Mouse (Mus musculus) heart, postnatal 0 days (tissue): ENCODE measurements around the gene Fcer2a. TPM values are rescaled to one million over a fixed set of nuclear protein-coding genes. Genes with fewer than 3 reads are reported as not detected.

Experiments used
- ATAC-seq: fragments of 200-750 bp; cut with Nextera tagmentation; 2 replicates; pipeline ENCODE4 v1.8.0; 2017; ENCODE audit warnings: low read depth, moderate number of reproducible peaks, moderate library complexity; ENCODE audit not compliant: insufficient read depth
- DNase-seq: peaks from one replicate; pipeline ENCODE4 v3.0.0-alpha.2; 2016; ENCODE audit warnings: low spot score
- H3K27ac ChIP-seq: fragments of 300-500 bp; sonication (generic); 2 replicates; pipeline ENCODE4 v1.5.1; 2014; ENCODE audit warnings: low read depth, mild to moderate bottlenecking
- H3K27me3 ChIP-seq: fragments of 300-500 bp; sonication (generic); 2 replicates; pipeline ENCODE4 v1.6.1; 2014; ENCODE audit warnings: low read length, mixed read lengths; ENCODE audit not compliant: control insufficient read depth, insufficient read depth
- H3K36me3 ChIP-seq: fragments of 300-500 bp; sonication (generic); replicated peaks from 2 replicates; pipeline ENCODE4 v1.6.1; 2014; ENCODE audit warnings: low read length, mixed read lengths; ENCODE audit not compliant: control insufficient read depth, insufficient read depth
- H3K4me1 ChIP-seq: fragments of 300-500 bp; sonication (generic); 2 replicates; pipeline ENCODE4 v1.6.1; 2014; ENCODE audit warnings: antibody characterized with exemption; ENCODE audit not compliant: control insufficient read depth, insufficient read depth
- H3K4me2 ChIP-seq: fragments of 300-500 bp; sonication (generic); 2 replicates; pipeline ENCODE4 v1.6.1; 2014; ENCODE audit warnings: low read depth, mild to moderate bottlenecking, low read length, moderate library complexity
- H3K4me3 ChIP-seq: fragments of 300-500 bp; sonication (generic); 2 replicates; pipeline ENCODE4 v1.5.1; 2014; ENCODE audit warnings: low read depth, low read length
- H3K9ac ChIP-seq: fragments of 300-500 bp; sonication (generic); replicated peaks from 2 replicates; pipeline ENCODE4 v1.6.1; 2014; ENCODE audit warnings: low read depth, low read length, mixed read lengths
- H3K9me3 ChIP-seq: fragments of 300-500 bp; sonication (generic); replicated peaks from 2 replicates; pipeline ENCODE4 v1.6.1; 2016; ENCODE audit warnings: low read length; ENCODE audit not compliant: control insufficient read depth
- CTCF ChIP-seq: IDR thresholded peaks from 2 replicates; pipeline ENCODE4 v1.5.1; 2016; ENCODE audit warnings: antibody characterized with exemption, control low read depth, low read depth
- EP300 ChIP-seq: IDR thresholded peaks from 2 replicates; pipeline ENCODE4 v1.6.1; 2016; ENCODE audit warnings: antibody characterized with exemption, low read depth
- WGBS: fragments of 180-500 bp; shearing (Covaris S2); extraction: QIAGEN DNeasy Blood & Tissue Kit; methylation state at CpG from one replicate; pipeline ENCODE4 v1.1.7; 2014; 5-methylcytosine and 5-hydroxymethylcytosine counted together
- polyA plus RNA-seq: library from polyadenylated mRNA; unstranded; fragments of >200 nt; fragmentation: Nextera tagmentation; extraction: Ambion mirVana; gene quantifications from 2 replicates; pipeline ENCODE4 v1.2.1, GENCODE M21; 2015
- total RNA-seq: library from RNA; depleted of rRNA; stranded (reverse); fragments of >200 nt; gene quantifications from 2 replicates; pipeline ENCODE4 v1.2.3, GENCODE M21; 2014; ENCODE audit warnings: low replicate concordance; rRNA removed

The Fcer2a gene
- total RNA-seq: not detected in 2 replicates
- polyA plus RNA-seq: 0.11 TPM in 1 of 2 replicates, not detected in the other

GRCm38 (mm10) chr8:3694121-3694520, at the start of gene Fcer2a:
Gene Fcer2a (minus strand): TSS chr8:3694175.
- H3K36me3 ChIP-seq: no peaks in the 10 kb centered on the region
- TF ChIP-seq EP300 (no peak), CTCF (no peak)
- DNase-seq: no peak
- 66% methylated on average over 3 of the region's 3 CpGs for WGBS
- H3K27me3 ChIP-seq: no peaks in the 10 kb centered on the region
- no peak within 1 kb of the TSS for H3K4me2 ChIP-seq
- H3K27ac ChIP-seq: no peak within 1 kb of the TSS
- no peak for ATAC-seq
- no peak within 1 kb of the TSS for H3K9ac ChIP-seq
- no peaks in the 10 kb centered on the region for H3K9me3 ChIP-seq
- no peaks in the 10 kb centered on the region for H3K4me1 ChIP-seq
- H3K4me3 ChIP-seq: no peak within 1 kb of the TSS

- Histone ChIP-seq H3K9me3 (no peaks in the 10 kb centered on the region), H3K36me3 (no peaks in the 10 kb centered on the region), H3K4me3 (no peak overlapping the region), H3K9ac (no peak overlapping the region), H3K4me2 (no peak overlapping the region), H3K27ac (no peak overlapping the region), H3K27me3 (no peaks in the 10 kb centered on the region), H3K4me1 (no peaks in the 10 kb centered on the region)
- DNase-seq: no peak
- 69% methylated on average over 2 of the region's 2 CpGs for WGBS
- TF ChIP-seq EP300: no peak
- no peak for TF ChIP-seq CTCF
- no peak for ATAC-seq
Measured at GRCm38 (mm10) chr8:3736947-3737346, 43.0 kb upstream of the Fcer2a start.

- 85% methylated on average over 2 of the region's 2 CpGs for WGBS
- no peak for TF ChIP-seq EP300
- ATAC-seq: no peak
- H3K27me3 ChIP-seq: no peaks in the 10 kb centered on the region
- H3K9ac ChIP-seq: no peak overlapping the region
- DNase-seq: no peak
- no peaks in the 10 kb centered on the region for H3K4me1 ChIP-seq
- H3K4me2 ChIP-seq: no peak overlapping the region
- H3K9me3 ChIP-seq: no peaks in the 10 kb centered on the region
- H3K36me3 ChIP-seq: no peaks in the 10 kb centered on the region
- no peak overlapping the region for H3K27ac ChIP-seq
- H3K4me3 ChIP-seq: no peak overlapping the region
Measured at GRCm38 (mm10) chr8:3735599-3735998, 41.6 kb upstream of the Fcer2a start.

- no peak for ATAC-seq
- Histone ChIP-seq H3K27ac (no peak overlapping the region), H3K4me1 (no peaks in the 10 kb centered on the region), H3K4me3 (no peak overlapping the region), H3K9ac (no peak overlapping the region), H3K36me3 (no peaks in the 10 kb centered on the region), H3K9me3 (no peaks in the 10 kb centered on the region), H3K4me2 (no peak overlapping the region), H3K27me3 (no peaks in the 10 kb centered on the region)
- DNase-seq: no peak
- WGBS: 45% methylated on average over 1 of the region's 1 CpGs
- TF ChIP-seq EP300 (no peak), CTCF (no peak)
Measured at GRCm38 (mm10) chr8:3734084-3734483, 40.1 kb upstream of the Fcer2a start.

GRCm38 (mm10) chr8:3721041-3721440, 27.1 kb upstream of the Fcer2a start:
- WGBS: 3% methylated on average over 1 of the region's 1 CpGs

GRCm38 (mm10) chr8:3720551-3720950, 26.6 kb upstream of the Fcer2a start, which contains the start of gene Clec4g:
Gene Clec4g (minus strand): TSS chr8:3720651.
- WGBS: 53% methylated on average over 5 of the region's 5 CpGs
- H3K36me3 ChIP-seq: no peaks in the 10 kb centered on the region
- no peak within 1 kb of the TSS for H3K4me3 ChIP-seq
- no peaks in the 10 kb centered on the region for H3K9me3 ChIP-seq
- ATAC-seq: no peak
- no peak within 1 kb of the TSS for H3K4me2 ChIP-seq
- no peak within 1 kb of the TSS for H3K9ac ChIP-seq
- no peak for TF ChIP-seq EP300
- TF ChIP-seq CTCF: no peak
- no peak within 1 kb of the TSS for H3K27ac ChIP-seq
- H3K27me3 ChIP-seq: no peaks in the 10 kb centered on the region
- DNase-seq: no peak
- no peaks in the 10 kb centered on the region for H3K4me1 ChIP-seq

More at GRCm38 (mm10) chr8:3721041-3721440, 27.1 kb upstream of the Fcer2a start:
- Histone ChIP-seq H3K9ac (no peak overlapping the region), H3K4me1 (no peaks in the 10 kb centered on the region), H3K9me3 (no peaks in the 10 kb centered on the region), H3K27ac (no peak overlapping the region), H3K27me3 (no peaks in the 10 kb centered on the region), H3K36me3 (no peaks in the 10 kb centered on the region), H3K4me3 (no peak overlapping the region), H3K4me2 (no peak overlapping the region)
- TF ChIP-seq EP300: no peak
- no peak for TF ChIP-seq CTCF
- DNase-seq: no peak
- no peak for ATAC-seq
